Mouse (Mus musculus) megakaryocyte progenitor cell, adult 5-6 weeks (primary cell): ENCODE measurements at regions not wholly inside any gene's neighbourhood (a gene's known extent, or its start where the extent isn't known, plus 50 kb on each side); places are given as distances from the start of the nearest gene placed in this dataset.

Source experiments
- ATAC-seq: replicated peaks from 2 replicates; pipeline ENCODE4 v1.8.0; 2016; ENCODE audit warnings: mild to moderate bottlenecking, moderate TSS enrichment, inconsistent platforms; ENCODE audit not compliant: poor library complexity

- ATAC-seq: no peak
Observed at GRCm38 (mm10) chr3:154393626-154394025, 63.2 kb upstream of the Lhx8 start.

- ATAC-seq: no peak
Observed at GRCm38 (mm10) chr3:154391629-154392028, 61.2 kb upstream of the Lhx8 start.

- ATAC-seq: no peak
Observed at GRCm38 (mm10) chr3:154388656-154389055, 58.2 kb upstream of the Lhx8 start.

GRCm38 (mm10) chr3:154387271-154387670 is 56.8 kb upstream of the Lhx8 start:
- ATAC-seq: no peak

- ATAC-seq: no peak
Observed at GRCm38 (mm10) chr3:154385831-154386312, 55.4 kb upstream of the Lhx8 start.

GRCm38 (mm10) chr3:154382811-154383210 is 52.4 kb upstream of the Lhx8 start:
- ATAC-seq: no peak

GRCm38 (mm10) chr3:154381561-154381960 is 51.1 kb upstream of the Lhx8 start:
- no peak for ATAC-seq
